Mouse (Mus musculus) CH12.LX (cell line): ENCODE results near the gene Rnaset2a. TPM values are rescaled to one million over a fixed set of nuclear protein-coding genes. Genes with fewer than 3 reads are reported as not detected.
A peak's percentile ranks its signal among the peaks of the same experiment; 100 is the strongest.

Source experiments
- DNase-seq: peaks from one replicate; pipeline ENCODE4 v3.0.0-alpha.2; 2013; ENCODE audit errors: extremely low read depth
- H3K27ac ChIP-seq: 2 replicates; pipeline ENCODE4 v1.5.1; 2012; ENCODE audit warnings: low read depth, mild to moderate bottlenecking, control low read depth, moderate library complexity; ENCODE audit not compliant: insufficient read depth
- H3K27me3 ChIP-seq: replicated peaks from 2 replicates; pipeline ENCODE3; 2012; ENCODE audit warnings: inconsistent platforms
- H3K36me3 ChIP-seq, 2 experiments: replicated peaks in 1 of 2; 2 replicates each; pipeline versions ENCODE3 to v1.6.1; 2012; ENCODE audit warnings: inconsistent platforms in 1 of 2, low read length in 1 of 2, mild to moderate bottlenecking in 1 of 2, mixed read lengths in 1 of 2, moderate library complexity in 1 of 2; ENCODE audit not compliant: control insufficient read depth in 1 of 2, insufficient read depth in 1 of 2
- H3K4me1 ChIP-seq, 2 experiments: 2 replicates each; pipeline ENCODE4 v1.6.1; 2012; ENCODE audit warnings: inconsistent platforms in 1 of 2, moderate library complexity in 1 of 2; ENCODE audit not compliant: insufficient read depth in 2 of 2, control insufficient read depth in 1 of 2
- H3K4me2 ChIP-seq: 2 replicates; pipeline ENCODE4 v1.6.1; 2012; ENCODE audit warnings: low read depth, mild to moderate bottlenecking, control low read depth; ENCODE audit not compliant: poor library complexity, insufficient read depth, severe bottlenecking
- H3K4me3 ChIP-seq, 3 experiments: fragments of 150-350 bp in 1 of 3; sonication (generic) in 1 of 3; replicated peaks in 1 of 3; 2 replicates each; pipeline versions ENCODE3 to v1.5.1; 2011 to 2012; ENCODE audit warnings: low read depth in 2 of 3, low read length in 2 of 3, mild to moderate bottlenecking in 2 of 3, moderate library complexity in 2 of 3, control low read depth in 1 of 3, improper control_type of control experiment in 1 of 3, inconsistent platforms in 1 of 3, mixed read lengths in 1 of 3; ENCODE audit not compliant: poor library complexity in 1 of 3
- H3K79me2 ChIP-seq: replicated peaks from 2 replicates; pipeline ENCODE4 v1.6.1; 2012; ENCODE audit warnings: mild to moderate bottlenecking, moderate library complexity; ENCODE audit not compliant: control insufficient read depth, poor library complexity, insufficient read depth, severe bottlenecking; ENCODE audit errors: extremely low read depth
- H3K9ac ChIP-seq: 2 replicates; pipeline ENCODE4 v1.6.1; 2012; ENCODE audit warnings: low read depth, mild to moderate bottlenecking, control low read depth, moderate library complexity; ENCODE audit not compliant: insufficient read depth
- H3K9me3 ChIP-seq: replicated peaks from 2 replicates; pipeline ENCODE3; 2012; ENCODE audit warnings: low read length, inconsistent platforms, mixed read lengths
- BHLHE40 ChIP-seq: IDR thresholded peaks from 2 replicates; pipeline ENCODE4 v1.6.1; 2011; ENCODE audit warnings: mild to moderate bottlenecking, low read depth, low read length, improper control_type of control experiment
- CHD2 ChIP-seq: IDR thresholded peaks from 2 replicates; pipeline ENCODE4 v1.6.1; 2011; ENCODE audit warnings: low read length, improper control_type of control experiment
- E2F4 ChIP-seq: IDR thresholded peaks from 2 replicates; pipeline ENCODE4 v1.6.1; 2011; ENCODE audit warnings: low read depth, low read length, improper control_type of control experiment; ENCODE audit not compliant: insufficient replicate concordance
- ELF1 ChIP-seq: IDR thresholded peaks from 2 replicates; pipeline ENCODE4 v1.6.1; 2014; ENCODE audit warnings: low read depth, mild to moderate bottlenecking, inconsistent platforms, low read length, improper control_type of control experiment
- EP300 ChIP-seq: IDR thresholded peaks from 2 replicates; pipeline ENCODE4 v1.6.1; 2011; ENCODE audit warnings: low read length, improper control_type of control experiment
- ETS1 ChIP-seq: conservative IDR thresholded peaks from 2 replicates; pipeline ENCODE4 v1.6.1; 2012; ENCODE audit warnings: low read depth, mild to moderate bottlenecking, inconsistent platforms, low read length, improper control_type of control experiment, moderate library complexity
- IRF4 ChIP-seq: IDR thresholded peaks from 2 replicates; pipeline ENCODE4 v1.6.1; 2014; ENCODE audit warnings: low read depth, mild to moderate bottlenecking, inconsistent platforms, low read length, improper control_type of control experiment
- JUN ChIP-seq: IDR thresholded peaks from 2 replicates; pipeline ENCODE4 v1.6.1; 2011; ENCODE audit warnings: low read depth, mild to moderate bottlenecking, low read length, improper control_type of control experiment, moderate library complexity; ENCODE audit not compliant: insufficient read depth
- JUND ChIP-seq: conservative IDR thresholded peaks from 2 replicates; pipeline ENCODE4 v1.6.1; 2011; ENCODE audit warnings: low read depth, low read length, improper control_type of control experiment
- MAFK ChIP-seq: IDR thresholded peaks from 2 replicates; pipeline ENCODE4 v1.6.1; 2011; ENCODE audit warnings: low read length, improper control_type of control experiment; ENCODE audit not compliant: insufficient replicate concordance
- MAX ChIP-seq: IDR thresholded peaks from 2 replicates; pipeline ENCODE4 v1.6.1; 2011; ENCODE audit warnings: low read length, improper control_type of control experiment
- MAZ ChIP-seq: IDR thresholded peaks from 2 replicates; pipeline ENCODE4 v1.6.1; 2012; ENCODE audit warnings: low read depth, mild to moderate bottlenecking, inconsistent platforms, low read length, improper control_type of control experiment, moderate library complexity
- MEF2A ChIP-seq: IDR thresholded peaks from 2 replicates; pipeline ENCODE4 v1.6.1; 2014; ENCODE audit warnings: low read depth, mild to moderate bottlenecking, inconsistent platforms, low read length, improper control_type of control experiment, borderline replicate concordance
- MXI1 ChIP-seq: IDR thresholded peaks from 2 replicates; pipeline ENCODE4 v1.6.1; 2011; ENCODE audit warnings: mild to moderate bottlenecking, low read depth, low read length, improper control_type of control experiment
- MYC ChIP-seq: IDR thresholded peaks from 2 replicates; pipeline ENCODE4 v1.6.1; 2011; ENCODE audit warnings: low read depth, mild to moderate bottlenecking, improper control_type of control experiment, low read length
- NELFE ChIP-seq: IDR thresholded peaks from 2 replicates; pipeline ENCODE4 v1.6.1; 2011; ENCODE audit warnings: low read depth, low read length, improper control_type of control experiment
- NRF1 ChIP-seq: IDR thresholded peaks from 2 replicates; pipeline ENCODE4 v1.6.1; 2014; ENCODE audit warnings: low read depth, mild to moderate bottlenecking, inconsistent platforms, low read length, improper control_type of control experiment, moderate library complexity
- PAX5 ChIP-seq: IDR thresholded peaks from 2 replicates; pipeline ENCODE4 v1.6.1; 2012; ENCODE audit warnings: low read length, inconsistent platforms, mixed read lengths
- POLR2A ChIP-seq: IDR thresholded peaks from 2 replicates; pipeline ENCODE4 v1.6.1; 2011; ENCODE audit warnings: low read depth, mild to moderate bottlenecking, improper control_type of control experiment, low read length
- RAD21 ChIP-seq: IDR thresholded peaks from 2 replicates; pipeline ENCODE4 v1.6.1; 2011; ENCODE audit warnings: low read depth, mild to moderate bottlenecking, low read length, improper control_type of control experiment, moderate library complexity
- SIN3A ChIP-seq: IDR thresholded peaks from 2 replicates; pipeline ENCODE4 v1.6.1; 2012; ENCODE audit warnings: low read length, improper control_type of control experiment, inconsistent platforms
- TCF12 ChIP-seq: IDR thresholded peaks from 2 replicates; pipeline ENCODE4 v1.6.1; 2014; ENCODE audit warnings: low read depth, mild to moderate bottlenecking, inconsistent platforms, low read length, improper control_type of control experiment
- ZKSCAN1 ChIP-seq: IDR thresholded peaks from 2 replicates; pipeline ENCODE4 v1.6.1; 2012; ENCODE audit warnings: low read depth, inconsistent platforms, low read length, improper control_type of control experiment, borderline replicate concordance
- ZMIZ1 ChIP-seq: IDR thresholded peaks from 2 replicates; pipeline ENCODE4 v1.6.1; 2012; ENCODE audit warnings: low read depth, mild to moderate bottlenecking, inconsistent platforms, low read length, improper control_type of control experiment
- ZNF384 ChIP-seq: IDR thresholded peaks from 2 replicates; pipeline ENCODE4 v1.6.1; 2012; ENCODE audit warnings: low read depth, low read length, improper control_type of control experiment, inconsistent platforms
- dilution Hi-C: fragments of 300-500 bp; cut with MboI; formaldehyde crosslinking; loops from 2 replicates; pipeline ENCODE4 v1.14.3; 2020; ENCODE audit warnings: low sequenced_read_pairs; ENCODE audit not compliant: extremely low pct_unique_long_range_greater_than_20kb, extremely low pct_ligation_motif_present
- in situ Hi-C: fragments of 300-500 bp; cut with MboI; formaldehyde crosslinking; loops from 3 replicates; pipeline ENCODE4 v1.14.3; 2019; ENCODE audit warnings: low sequenced_read_pairs, low pct_ligation_motif_present, low pct_unique_long_range_greater_than_20kb, mixed read lengths
- polyA plus RNA-seq: library from polyadenylated mRNA; unstranded; fragments of >175 nt; gene quantifications from 2 replicates; pipeline ENCODE4 v1.2.1, GENCODE M21; 2012; ENCODE audit warnings: low read depth; ENCODE audit not compliant: insufficient read length
- total RNA-seq, 2 experiments: library from RNA; depleted of rRNA; stranded (reverse); fragments of 300-350 nt in 1 of 2; fragments of >200 nt in 1 of 2; gene quantifications; 2 replicates each; pipeline ENCODE4 v1.2.3; 2012 to 2014

Gene Rnaset2a
- total and polyA plus RNA-seq, 3 experiments: 17.0 to 53.2 (median 22.1) TPM

DNA sequence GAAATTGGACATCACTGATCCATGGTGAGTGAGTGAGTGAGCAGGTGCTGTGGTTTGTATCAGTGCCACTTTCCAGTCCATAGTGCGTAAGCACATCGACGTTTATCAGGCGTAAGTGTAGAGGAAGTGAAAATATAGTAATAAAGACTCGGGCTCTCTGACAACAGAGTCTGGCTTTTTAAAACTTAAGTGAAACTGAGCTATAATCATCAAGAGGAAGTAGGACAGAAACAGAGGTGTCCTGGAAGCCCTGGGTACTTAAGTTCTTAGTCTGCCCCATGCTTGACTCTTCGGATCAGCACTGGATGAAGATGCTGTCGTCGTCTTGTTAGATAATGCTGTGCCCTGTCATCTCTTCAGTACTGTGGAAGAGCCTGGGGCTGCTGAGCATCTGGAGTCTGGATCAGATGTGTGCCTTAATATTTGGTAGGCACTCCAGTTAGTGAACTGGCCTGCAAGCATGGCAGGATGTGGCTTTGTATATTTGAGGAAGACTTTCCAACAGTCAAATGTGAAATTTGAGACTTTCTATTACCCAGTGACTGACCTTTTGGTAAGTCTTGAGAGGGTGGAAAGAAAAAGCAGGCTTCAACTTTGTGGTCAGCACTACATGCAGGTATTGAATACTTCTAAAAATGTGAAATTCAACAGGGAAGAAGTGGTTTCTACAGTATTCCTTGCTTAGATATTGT is 47.9 kb upstream of the Rnaset2a start:
- DNase-seq: peak; percentile 87
- H3K4me3 ChIP-seq: no peak overlapping the region
- peak; percentile 90 for TF ChIP-seq MAFK
- no peak for TF ChIP-seq NELFE
- peak; percentile 58 for TF ChIP-seq MYC
- TF ChIP-seq MAZ: 0 out of 2 replicates have a peak, but pooled peaks have one; percentile 47
- TF ChIP-seq JUN: peak; percentile 50; the same call in 1 of the 2 replicates
- peak; percentile 81 for TF ChIP-seq MEF2A
- TF ChIP-seq ZMIZ1: 0 out of 2 replicates have a peak, but pooled peaks have one; percentile 61
- TF ChIP-seq IRF4: peak; percentile 87
- TF ChIP-seq MAX: peak; percentile 72
- no peak for TF ChIP-seq PAX5
- TF ChIP-seq JUND: peak; percentile 57; the same call in 1 of the 2 replicates
- no peak for TF ChIP-seq POLR2A
- TF ChIP-seq EP300: peak; percentile 87
- no peak for TF ChIP-seq ZNF384
- TF ChIP-seq TCF12: peak; percentile 74; the same call in 1 of the 2 replicates
- no peak for TF ChIP-seq ZKSCAN1
- TF ChIP-seq MXI1: peak; percentile 69; the same call in 1 of the 2 replicates
- TF ChIP-seq CHD2: peak; percentile 68
- TF ChIP-seq E2F4: 0 out of 2 replicates have a peak, but pooled peaks have one; percentile 54
- no peak for TF ChIP-seq RAD21
- TF ChIP-seq ETS1: peak; percentile 80
- TF ChIP-seq SIN3A: peak; percentile 79; the same call in 1 of the 2 replicates
- 0 out of 2 replicates have a peak, but pooled peaks have one; percentile 39 for TF ChIP-seq ELF1
- TF ChIP-seq BHLHE40: peak; percentile 86
- no peak for TF ChIP-seq NRF1
- TF ChIP-seq, all 38 proteins: peak for 18
- no peaks in the 10 kb centered on the region for H3K79me2 ChIP-seq
- peaks cover 21 to 55% of the 10 kb centered on the region in 2 experiments for H3K36me3 ChIP-seq
- H3K4me1 ChIP-seq: peaks cover 15 to 50% of the 10 kb centered on the region in 2 experiments; a peak in 3 of 4 replicates
- dilution Hi-C loops: no loop called here
- peak overlapping the region; percentile 67 for H3K27ac ChIP-seq
- H3K27me3 ChIP-seq: no peaks in the 10 kb centered on the region
- in situ Hi-C loops: loop anchor here (5.0 to 10.0 kb wide), 2 partner anchors 109 to 176 kb away; no protein-coding TSS in a partner anchor
- H3K4me2 ChIP-seq: peak overlapping the region; percentile 65
- H3K9ac ChIP-seq: no peak overlapping the region
- no peaks in the 10 kb centered on the region for H3K9me3 ChIP-seq
